Mouse (Mus musculus) embryonic fibroblast, embryonic 13.5 days (primary cell): Measurements from ENCODE around the gene Dnm3.

Experiments
- CTCF ChIP-seq: IDR thresholded peaks from 2 replicates; pipeline ENCODE4 v1.5.1; 2011; ENCODE audit warnings: mild to moderate bottlenecking, control low read depth, low read length, moderate library complexity, borderline replicate concordance; ENCODE audit not compliant: insufficient read depth
- POLR2A ChIP-seq: IDR thresholded peaks from 2 replicates; pipeline ENCODE4 v1.6.1; 2011; ENCODE audit warnings: low read depth, mild to moderate bottlenecking, control low read depth, low read length, moderate library complexity

DNA sequence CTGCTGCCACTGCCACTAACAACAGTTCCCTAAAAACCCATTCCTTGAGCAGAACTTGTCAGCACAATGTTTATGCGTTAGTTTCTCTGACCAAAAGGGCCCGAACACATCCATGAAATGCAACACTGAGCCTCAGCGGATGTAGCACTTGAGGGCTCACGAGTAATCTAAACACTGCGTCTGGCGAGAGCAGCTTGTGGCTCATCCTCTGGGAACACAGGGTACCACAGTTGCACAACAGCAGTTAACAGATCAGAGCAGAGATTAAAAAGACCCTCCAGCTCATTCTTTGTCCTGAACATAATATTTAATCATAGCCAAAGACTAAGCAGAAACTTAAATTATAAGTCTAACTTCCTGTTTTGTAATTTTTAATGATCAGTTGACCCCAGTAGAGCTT is 305.0 kb downstream of the Dnm3 start:
- TF ChIP-seq CTCF, result no peak
- no peak for TF ChIP-seq POLR2A
